Mouse (Mus musculus) liver, adult 2 months (tissue): ENCODE results near the gene Cyb5d1. TPM values are rescaled to one million over a fixed set of nuclear protein-coding genes. Genes with fewer than 3 reads are reported as not detected.

Experiments
- DNase-seq: peaks from one replicate; pipeline ENCODE4 v3.0.0-alpha.2; 2011; ENCODE audit warnings: low read depth, low spot score; ENCODE audit errors: extremely low read depth
- H3K27ac ChIP-seq: fragments of 200-500 bp; replicated peaks from 2 replicates; pipeline ENCODE4 v1.5.1; 2012; ENCODE audit warnings: low read depth, mild to moderate bottlenecking, control low read depth, inconsistent platforms, low read length; ENCODE audit not compliant: insufficient read depth
- H3K27me3 ChIP-seq: fragments of 200-500 bp; 2 replicates; pipeline ENCODE4 v1.6.1; 2012; ENCODE audit warnings: mild to moderate bottlenecking, moderate library complexity, low read length, inconsistent platforms; ENCODE audit not compliant: control insufficient read depth, insufficient read depth
- H3K36me3 ChIP-seq: fragments of 200-500 bp; 2 replicates; pipeline ENCODE4 v1.6.1; 2012; ENCODE audit warnings: low read length, inconsistent platforms; ENCODE audit not compliant: control insufficient read depth, insufficient read depth
- H3K4me1 ChIP-seq: fragments of 200-500 bp; 2 replicates; pipeline ENCODE4 v1.6.1; 2011; ENCODE audit warnings: low read length; ENCODE audit not compliant: control insufficient read depth, insufficient read depth
- H3K4me3 ChIP-seq: fragments of 200-500 bp; 2 replicates; pipeline ENCODE4 v1.5.1; 2011; ENCODE audit warnings: low read depth, mild to moderate bottlenecking, control low read depth, low read length, moderate library complexity; ENCODE audit not compliant: insufficient read depth
- H3K79me2 ChIP-seq: fragments of 200-500 bp; 2 replicates; pipeline ENCODE4 v1.6.1; 2012; ENCODE audit warnings: inconsistent platforms, mild to moderate bottlenecking, low read length, moderate library complexity; ENCODE audit not compliant: control insufficient read depth, insufficient read depth
- H3K9ac ChIP-seq: fragments of 200-500 bp; 2 replicates; pipeline ENCODE4 v1.6.1; 2012; ENCODE audit warnings: low read depth, mild to moderate bottlenecking, control low read depth, inconsistent platforms, low read length
- CTCF ChIP-seq: fragments of 200-500 bp; IDR thresholded peaks from 2 replicates; pipeline ENCODE4 v1.5.1; 2011; ENCODE audit warnings: low read depth, low read length, control low read depth
- POLR2A ChIP-seq: fragments of 200-500 bp; IDR thresholded peaks from 2 replicates; pipeline ENCODE4 v1.6.1; 2011; ENCODE audit warnings: low read length, control low read depth; ENCODE audit not compliant: insufficient read depth; ENCODE audit errors: extremely low read depth
- WGBS: fragments of 180-500 bp; shearing (Covaris S2); methylation state at CpG from one replicate; pipeline ENCODE4 v1.1.7; 2018; 5-methylcytosine and 5-hydroxymethylcytosine counted together
- polyA plus RNA-seq: library from polyadenylated mRNA; depleted of rRNA; stranded (reverse); fragments of >200 nt; gene quantifications from 2 replicates; pipeline ENCODE4 v1.2.3, GENCODE M21; 2012
- total RNA-seq: library from RNA; depleted of rRNA; stranded (reverse); fragments of >200 nt; gene quantifications from 2 replicates; pipeline ENCODE4 v1.2.3, GENCODE M21; 2014

The Cyb5d1 gene
- total and polyA plus RNA-seq, 2 experiments: 21.1 to 40.7 TPM

DNA sequence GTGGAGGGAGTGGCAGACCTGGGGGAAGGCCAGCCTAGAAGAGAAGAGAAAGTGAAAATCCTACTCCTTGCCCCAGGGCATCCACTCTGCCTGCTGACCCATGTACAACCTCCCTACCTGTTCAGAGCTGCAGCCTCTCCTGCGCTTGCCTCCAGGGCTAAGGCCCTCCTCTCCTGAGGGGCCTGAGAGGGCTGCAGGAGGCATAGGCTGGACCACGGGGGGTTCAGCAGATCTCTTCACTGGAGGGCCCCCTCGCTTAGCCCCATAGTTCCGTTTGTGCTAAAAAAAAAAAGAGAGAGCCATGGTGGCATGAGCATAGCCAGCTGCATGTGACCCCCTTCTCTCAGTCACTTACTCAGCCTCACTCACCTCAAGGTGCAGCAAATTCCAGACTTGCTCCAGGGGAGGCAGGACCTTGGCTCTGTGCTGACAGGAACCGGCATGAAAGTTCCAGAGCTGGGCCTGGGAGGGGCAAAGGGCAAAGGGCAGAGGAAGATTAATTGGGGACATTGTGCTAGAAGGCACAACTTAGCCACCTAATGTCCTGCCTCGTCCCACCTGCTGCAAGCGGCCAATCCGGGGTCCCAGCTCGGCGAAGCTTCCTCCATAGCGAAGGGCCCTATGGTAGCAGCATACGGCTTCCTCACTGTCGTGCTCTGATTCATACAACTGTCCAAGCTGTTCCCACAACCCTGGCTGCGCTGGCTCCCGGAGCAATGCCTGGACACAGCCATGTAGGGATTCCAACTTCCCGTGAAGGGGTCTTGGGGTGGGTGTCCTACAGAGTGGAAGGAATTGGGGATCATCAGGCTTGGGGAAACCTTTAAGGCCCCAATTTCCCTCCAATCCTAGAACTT lies 11.7 kb upstream of the Cyb5d1 start:
- H3K27me3 ChIP-seq: no peaks in the 10 kb centered on the region
- WGBS: 74% methylated on average over 16 of the region's 16 CpGs
- TF ChIP-seq POLR2A (no peak), CTCF (no peak)
- peak overlapping the region; percentile 25 for H3K27ac ChIP-seq
- no peak overlapping the region for H3K9ac ChIP-seq
- H3K36me3 ChIP-seq: peaks cover 4% of the 10 kb centered on the region; the same call in 1 of the 2 replicates
- H3K79me2 ChIP-seq: peaks cover 14% of the 10 kb centered on the region; the same call in 1 of the 2 replicates
- H3K4me1 ChIP-seq: peaks cover 16% of the 10 kb centered on the region
- DNase-seq: peak; percentile 70
- H3K4me3 ChIP-seq: no peak overlapping the region

DNA sequence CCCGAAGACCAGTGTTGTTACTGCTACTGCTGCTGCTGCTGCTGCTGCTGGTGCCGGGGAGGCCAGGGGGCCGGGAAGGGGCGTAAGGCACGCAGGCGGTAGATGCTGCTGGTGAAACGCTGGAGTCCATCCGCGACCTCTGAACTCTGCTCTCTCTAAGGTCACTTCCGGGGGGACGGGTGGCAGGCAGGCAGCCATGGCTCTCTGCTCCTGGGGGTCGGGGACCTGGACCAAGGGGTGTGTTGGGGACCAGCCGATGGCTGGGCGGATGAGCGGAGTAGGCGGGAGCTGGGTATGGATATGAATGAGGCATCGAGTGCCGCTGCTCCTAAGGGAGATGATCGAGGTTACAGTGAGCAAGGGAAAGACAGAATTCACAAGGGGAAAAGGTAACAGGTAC lies 10.9 kb upstream of the Cyb5d1 start:
- WGBS: 82% methylated on average over 19 of the region's 19 CpGs
- H3K36me3 ChIP-seq: peaks cover 4% of the 10 kb centered on the region; the same call in 1 of the 2 replicates
- TF ChIP-seq CTCF (no peak), POLR2A (no peak)
- H3K9ac ChIP-seq: no peak overlapping the region
- DNase-seq: no peak
- peaks cover 14% of the 10 kb centered on the region; the same call in 1 of the 2 replicates for H3K79me2 ChIP-seq
- H3K4me3 ChIP-seq: no peak overlapping the region
- no peak overlapping the region for H3K27ac ChIP-seq
- H3K4me1 ChIP-seq: peaks cover 12% of the 10 kb centered on the region
- H3K27me3 ChIP-seq: no peaks in the 10 kb centered on the region

DNA sequence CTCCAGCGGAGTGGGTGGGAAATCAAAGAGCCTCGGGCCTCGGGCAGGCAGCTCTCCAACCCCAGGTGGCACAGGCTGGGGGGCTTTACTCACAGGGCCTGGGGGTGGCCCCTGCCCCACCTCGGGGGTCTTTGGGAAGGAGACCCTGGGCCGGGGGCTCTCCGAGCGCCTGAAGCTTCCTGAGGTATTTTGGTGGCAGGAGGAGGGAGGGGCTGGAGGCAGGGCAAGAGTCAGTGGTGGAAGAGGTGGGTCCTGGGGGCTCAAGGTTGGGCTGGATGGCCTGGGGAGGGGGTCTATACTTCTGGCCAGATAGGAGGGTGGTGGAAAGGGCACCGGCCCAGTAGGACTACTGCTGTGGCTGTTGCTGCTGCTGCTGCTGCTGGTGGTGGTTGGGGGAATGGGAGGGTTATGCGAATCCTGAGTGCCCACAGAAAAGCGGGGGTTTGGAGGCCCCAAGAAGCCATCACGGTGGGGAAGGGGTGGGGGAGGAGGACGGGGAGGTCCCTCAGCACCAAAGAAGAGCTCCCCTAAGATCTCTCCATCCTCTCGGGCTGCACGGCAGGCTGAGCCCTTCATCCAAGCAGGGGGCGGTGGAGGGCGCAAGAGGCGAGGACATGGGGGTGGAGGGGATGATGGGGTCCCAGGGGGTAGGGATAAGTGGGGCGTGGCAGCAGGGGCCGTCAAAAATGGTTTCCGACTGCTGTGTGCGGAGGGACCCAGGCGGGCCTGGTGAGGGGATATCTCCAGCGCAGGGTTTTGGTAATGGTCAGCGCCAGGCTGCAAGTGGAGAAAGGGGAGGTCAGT lies 10.2 kb upstream of the Cyb5d1 start:
- TF ChIP-seq POLR2A (no peak), CTCF (no peak)
- Histone ChIP-seq H3K4me3 (no peak overlapping the region), H3K9ac (no peak overlapping the region), H3K79me2 (peaks cover 14% of the 10 kb centered on the region; the same call in 1 of the 2 replicates), H3K36me3 (peaks cover 7% of the 10 kb centered on the region; the same call in 1 of the 2 replicates), H3K27me3 (no peaks in the 10 kb centered on the region), H3K4me1 (peaks cover 12% of the 10 kb centered on the region), H3K27ac (no peak overlapping the region)
- WGBS: 93% methylated on average over 24 of the region's 24 CpGs
- no peak for DNase-seq

DNA sequence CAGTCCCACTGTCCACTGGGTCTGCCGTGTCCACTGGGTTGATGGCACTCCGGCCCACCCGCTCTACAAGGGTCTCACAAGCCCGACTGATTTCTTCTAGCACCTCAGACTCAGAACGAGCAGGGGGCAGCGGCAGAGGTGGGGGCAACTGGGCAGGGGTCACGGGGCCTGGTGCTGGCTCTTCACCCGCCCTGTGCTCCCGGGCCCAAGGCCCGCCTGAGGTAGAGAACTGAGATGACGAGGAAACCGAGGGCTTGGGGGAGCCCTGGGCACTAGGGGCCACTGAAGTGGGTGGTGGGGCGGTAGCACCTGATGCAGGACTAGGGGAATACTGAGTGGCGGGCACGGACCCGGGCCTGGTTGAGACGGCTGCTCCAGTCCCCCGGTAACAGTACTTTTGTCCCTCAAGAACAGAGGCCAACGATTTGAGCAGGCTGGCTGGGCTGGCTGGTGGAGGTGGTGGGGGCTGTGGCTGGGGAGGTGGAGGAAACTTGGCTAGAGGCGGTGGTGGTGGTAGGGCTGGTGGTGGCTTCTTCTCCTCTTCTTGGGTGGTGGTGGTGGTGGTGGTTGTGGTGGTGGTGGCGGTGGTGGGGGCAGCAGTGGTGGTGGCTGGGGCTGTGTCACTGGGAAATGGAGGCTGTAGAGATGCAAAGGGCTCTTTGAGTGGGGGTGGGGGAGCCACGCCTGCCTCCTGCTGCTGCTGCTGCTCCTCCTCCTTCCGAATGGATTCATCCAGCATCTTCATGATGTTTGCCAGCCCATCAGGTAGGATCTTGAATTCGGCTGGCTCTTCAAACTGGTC lies 9.4 kb upstream of the Cyb5d1 start:
- WGBS: 94% methylated on average over 20 of the region's 24 CpGs
- Histone ChIP-seq H3K79me2 (peaks cover 14% of the 10 kb centered on the region; the same call in 1 of the 2 replicates), H3K27ac (no peak overlapping the region), H3K36me3 (peaks cover 10% of the 10 kb centered on the region; the same call in 1 of the 2 replicates), H3K9ac (no peak overlapping the region), H3K27me3 (no peaks in the 10 kb centered on the region), H3K4me3 (no peak overlapping the region), H3K4me1 (peaks cover 12% of the 10 kb centered on the region)
- no peak for DNase-seq
- no peak for TF ChIP-seq CTCF
- no peak for TF ChIP-seq POLR2A
